Mouse (Mus musculus): ENCODE data around the gene Spg11.
"Not testable (repeated sequence)": the region's sequence is repeated elsewhere in the genome, so short reads cannot be mapped to it uniquely, and the experiment has no call there.

Gene Spg11

DNA sequence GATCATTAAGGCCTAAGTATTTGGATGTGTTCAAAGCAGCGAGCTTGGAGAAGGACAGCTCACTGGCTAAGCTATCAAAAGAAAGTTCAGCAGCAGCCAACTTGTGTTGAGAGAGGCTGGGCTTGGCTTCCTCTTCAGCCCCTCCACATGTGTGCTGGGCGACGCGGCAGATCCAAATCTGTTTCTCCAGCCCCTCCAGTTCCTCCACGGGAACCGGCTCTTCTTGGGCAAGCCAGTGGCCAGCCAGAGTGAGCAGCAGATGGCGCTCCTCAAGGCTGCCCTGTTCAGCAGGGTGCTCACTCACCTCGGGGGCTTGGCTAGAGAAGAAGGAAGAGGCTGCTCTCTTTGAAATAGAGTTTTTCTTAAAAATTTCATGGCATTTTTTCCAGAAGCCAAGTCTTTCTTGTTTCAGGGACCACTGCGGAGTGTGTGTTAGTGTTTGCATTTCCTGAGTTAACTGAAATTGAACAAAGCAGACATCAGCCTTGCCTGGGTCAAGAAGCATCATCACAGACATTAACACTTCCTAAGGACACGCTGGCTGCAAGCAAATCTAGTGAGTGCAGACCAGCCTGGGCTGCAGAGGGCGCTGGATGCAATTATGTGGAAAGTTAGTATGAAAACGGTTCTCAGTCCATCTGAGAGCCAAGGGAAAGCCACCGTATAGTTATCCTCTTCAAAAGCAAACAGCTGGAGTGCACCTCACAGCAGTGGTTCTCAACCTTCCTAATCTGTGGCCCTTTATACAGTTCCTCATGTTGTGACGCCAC lies 52.8 kb downstream of the Spg11 start:
- DNase-seq (ENCODE audit: low spot score in 2 of 2), result no peak

DNA sequence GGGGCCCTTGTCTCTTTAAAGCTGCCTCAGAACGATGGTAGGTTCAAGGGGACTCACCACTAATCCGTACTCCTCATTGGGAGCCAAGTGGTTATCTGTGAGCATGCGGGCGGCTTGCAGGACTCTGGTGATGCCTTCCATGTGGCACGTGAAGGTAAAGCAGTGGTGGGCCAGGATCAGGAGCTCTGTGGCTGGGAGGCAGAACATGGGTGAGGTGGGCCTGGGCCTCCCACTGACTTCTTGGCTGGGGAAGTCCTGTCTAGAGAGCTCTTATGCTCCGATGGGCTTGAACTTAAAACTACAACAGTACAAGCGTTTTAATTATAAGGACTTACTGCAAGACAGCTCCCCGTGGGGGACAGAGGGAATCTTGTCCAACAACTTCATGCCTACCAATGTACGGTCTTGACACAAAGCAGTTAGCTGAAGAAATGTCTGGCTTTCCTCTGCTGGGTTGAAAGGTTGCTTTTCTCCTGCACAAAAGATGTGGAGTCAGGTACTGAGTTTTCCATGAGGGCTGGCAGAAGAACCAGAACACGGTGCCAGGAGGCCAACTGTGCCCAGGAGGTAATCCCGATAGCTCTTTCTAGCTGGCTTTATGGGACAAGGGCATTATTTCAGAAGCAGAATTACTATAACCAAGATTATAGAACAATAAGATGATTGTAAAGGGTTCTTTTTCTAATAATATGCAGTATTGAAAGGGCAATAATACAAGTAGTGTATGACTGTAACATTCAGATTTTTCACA lies 58.6 kb downstream of the Spg11 start:
- no peak for DNase-seq (ENCODE audit: low spot score in 2 of 2)

DNA sequence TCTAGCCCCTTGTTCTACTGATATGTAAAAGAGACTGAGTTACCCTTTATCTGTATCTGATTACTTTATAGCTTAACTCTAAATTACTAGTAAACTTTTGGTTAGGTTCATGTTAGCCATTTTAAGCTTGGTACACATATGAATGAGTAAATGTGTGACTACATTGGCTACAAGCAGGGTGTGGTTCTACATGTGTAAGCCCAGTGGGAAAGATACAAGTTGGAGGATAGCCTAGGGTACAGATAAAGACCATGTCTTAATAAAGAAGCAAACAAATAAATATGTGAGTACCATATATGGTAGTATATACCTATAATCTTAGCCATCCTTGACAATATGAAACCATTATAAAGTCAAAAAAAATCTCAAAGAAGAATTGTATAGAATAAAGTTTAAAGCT lies 74.3 kb downstream of the Spg11 start:
- no peak for DNase-seq (ENCODE audit: low spot score in 2 of 2)

DNA sequence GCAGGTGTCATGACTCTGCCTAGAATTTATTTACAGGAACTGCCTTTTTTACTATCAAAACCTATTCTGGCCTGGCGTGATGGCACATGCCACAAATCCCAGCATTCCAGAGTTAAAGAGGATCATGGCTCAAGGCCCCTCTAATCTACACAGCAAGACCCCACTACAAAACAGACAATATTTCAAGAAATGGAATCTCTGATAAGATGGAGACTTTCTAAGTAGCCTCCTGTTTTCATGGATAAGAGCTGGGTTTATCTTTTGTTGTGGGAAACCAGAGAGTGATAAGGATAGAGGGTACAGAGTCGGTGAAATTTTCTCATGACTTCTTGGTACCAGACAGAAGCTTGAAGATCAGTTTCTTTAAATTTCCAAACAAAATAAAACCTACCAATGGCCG lies 82.1 kb downstream of the Spg11 start:
- DNase-seq (ENCODE audit: low spot score in 2 of 2), result no peak

DNA sequence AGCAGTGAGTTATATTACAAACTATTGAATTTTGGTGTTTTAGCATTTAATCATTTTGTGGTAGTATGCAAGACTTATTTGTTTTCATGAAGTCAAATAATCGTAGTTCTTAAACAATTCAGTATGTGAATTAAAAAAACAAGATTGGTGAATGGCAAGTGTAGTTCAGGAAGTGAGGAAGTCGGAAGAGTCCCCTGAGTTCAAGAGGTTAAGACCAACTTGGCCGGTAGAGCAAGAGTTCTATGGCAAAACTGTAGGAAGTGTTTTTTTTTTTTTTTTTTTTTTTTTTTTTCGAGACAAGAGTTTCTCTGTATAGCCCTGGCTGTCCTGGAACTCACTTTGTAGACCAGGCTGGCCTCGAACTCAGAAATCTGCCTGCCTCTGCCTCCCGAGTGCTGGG lies 86.2 kb downstream of the Spg11 start:
- DNase-seq (ENCODE audit: low spot score in 2 of 2), result no peak

DNA sequence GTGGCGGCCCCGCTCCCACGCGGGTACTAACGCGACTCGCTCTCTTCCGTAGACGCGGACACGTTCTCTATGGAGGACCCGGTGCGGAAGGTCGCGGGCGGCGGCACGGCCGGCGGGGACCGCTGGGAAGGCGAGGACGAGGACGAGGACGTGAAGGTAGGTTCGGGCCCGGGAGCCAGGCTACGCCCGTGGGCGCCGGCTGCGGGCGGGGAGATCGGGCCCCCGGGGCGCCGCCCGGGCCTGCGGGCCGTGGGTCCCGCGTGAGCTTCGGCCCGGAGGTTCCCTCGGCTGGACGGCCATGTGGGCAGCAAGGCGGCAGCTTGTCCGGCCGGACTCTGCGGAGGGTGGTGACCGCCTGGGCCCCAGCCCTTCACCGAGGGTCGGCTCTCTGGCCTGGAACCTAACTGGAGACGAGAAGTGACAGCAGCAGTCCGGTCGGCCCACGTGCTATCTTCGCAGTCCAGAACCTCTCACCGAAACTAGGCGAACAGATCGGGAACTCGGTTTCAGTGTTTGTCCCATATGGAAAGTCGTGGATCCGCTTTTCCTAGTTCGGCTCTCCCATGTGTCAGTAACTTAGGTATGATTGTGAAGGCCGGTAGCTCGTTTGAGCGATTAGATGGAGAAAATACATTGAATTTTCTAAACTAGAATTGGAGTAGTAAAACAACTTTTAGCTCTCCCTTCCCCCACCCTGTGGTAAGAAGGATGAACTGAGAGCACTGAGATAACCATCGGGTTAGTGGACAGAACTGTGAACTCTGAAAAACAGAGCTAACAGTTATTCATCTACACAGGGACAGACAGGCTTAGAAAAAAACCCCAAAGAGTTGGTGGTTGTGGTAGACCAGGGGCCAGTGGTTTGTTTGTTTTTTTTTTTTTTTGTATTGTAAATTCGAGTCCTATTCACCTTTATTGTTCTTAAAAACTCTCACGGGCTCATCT lies 89.2 kb downstream of the Spg11 start:
- DNase-seq (ENCODE audit: low spot score in 2 of 2), result peak; percentile 37 to 38

DNA sequence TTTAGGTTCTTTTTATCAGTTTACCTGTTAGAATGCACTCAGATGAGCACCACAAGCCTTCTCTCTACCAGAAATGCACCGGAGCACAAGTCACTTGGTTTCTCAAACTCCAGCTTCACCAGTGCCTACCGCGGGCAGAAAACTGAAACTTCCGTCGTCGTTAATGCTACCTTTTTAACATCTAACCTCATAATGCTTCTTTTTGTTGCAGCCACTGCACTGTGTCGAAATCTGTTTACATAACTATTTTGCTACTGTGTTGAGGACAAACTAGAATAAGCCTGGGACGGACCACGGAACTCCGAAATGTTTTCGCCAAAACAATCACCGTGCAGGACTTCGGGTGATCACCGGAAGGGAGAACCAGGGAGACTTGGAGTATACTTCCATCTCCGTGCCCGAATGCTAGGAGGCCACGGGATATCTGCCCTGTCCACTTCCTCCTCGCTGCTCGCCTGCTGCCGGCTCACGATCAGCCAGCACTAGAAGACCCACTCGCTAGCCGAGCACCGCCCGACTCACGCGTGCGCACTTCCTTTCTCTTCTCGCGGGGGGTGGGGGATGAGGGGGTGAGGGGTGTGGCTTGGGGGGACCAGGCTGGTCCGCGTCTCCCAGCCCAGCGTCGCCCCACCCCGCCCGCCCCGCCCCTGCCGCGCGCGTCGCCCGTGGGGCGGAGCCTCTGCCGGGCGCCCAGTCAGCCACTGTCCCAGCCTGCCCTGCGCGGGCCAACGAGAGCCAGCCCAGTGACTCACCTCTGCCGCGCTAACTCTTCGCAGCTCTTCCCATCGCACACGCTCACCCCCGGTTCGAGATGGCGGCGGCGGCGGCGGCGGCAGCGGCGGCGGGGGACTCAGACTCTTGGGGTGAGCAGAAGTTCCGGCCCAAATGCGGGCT lies 90.1 kb downstream of the Spg11 start, which contains the start of gene Eif3j1:
Eif3j1 (plus strand) TSS at position 685 of the 894 bp plus-strand sequence.
- DNase-seq (ENCODE audit: low spot score in 2 of 2), result peak; percentile 82 to 84

DNA sequence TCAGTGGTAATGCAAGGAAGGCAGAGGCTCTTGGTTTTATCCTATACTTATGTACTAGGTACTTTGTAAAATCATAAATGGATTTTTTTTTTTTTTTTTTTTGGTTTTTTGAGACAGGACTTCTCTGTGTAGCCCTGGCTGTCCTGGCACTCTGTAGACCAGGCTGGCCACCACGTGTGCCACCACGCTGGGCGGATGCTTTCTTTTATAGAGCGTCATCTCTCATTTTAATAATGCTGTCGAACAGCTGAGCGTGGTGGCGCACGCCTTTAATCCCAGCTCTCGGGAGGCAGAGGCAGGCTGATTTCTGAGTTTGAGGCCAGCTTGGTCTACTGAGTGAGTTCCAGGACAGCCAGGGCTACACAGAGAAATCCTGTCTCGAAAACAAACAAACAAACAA lies 91.1 kb downstream of the Spg11 start:
- DNase-seq (ENCODE audit: low spot score in 2 of 2), result not testable (repeated sequence)

DNA sequence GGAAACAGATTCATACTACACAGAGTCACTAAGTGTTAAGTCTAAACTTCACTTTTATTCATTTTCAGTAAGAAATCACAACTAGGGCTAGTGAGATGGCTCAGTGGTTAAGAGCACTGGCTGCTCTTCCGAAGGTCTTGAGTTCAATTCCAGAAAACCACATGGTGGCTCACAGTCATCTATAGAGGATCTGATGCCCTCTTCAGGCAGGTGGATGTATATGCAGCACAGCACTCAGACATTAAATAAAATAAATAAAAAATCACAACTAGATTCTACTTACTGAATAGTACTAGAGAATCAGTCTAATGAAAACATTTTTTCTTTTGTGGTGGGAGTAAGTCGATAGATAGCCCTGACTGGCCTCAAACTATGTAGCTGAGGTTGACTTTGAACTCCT lies 95.9 kb downstream of the Spg11 start:
- no peak for DNase-seq (ENCODE audit: low spot score in 2 of 2)

DNA sequence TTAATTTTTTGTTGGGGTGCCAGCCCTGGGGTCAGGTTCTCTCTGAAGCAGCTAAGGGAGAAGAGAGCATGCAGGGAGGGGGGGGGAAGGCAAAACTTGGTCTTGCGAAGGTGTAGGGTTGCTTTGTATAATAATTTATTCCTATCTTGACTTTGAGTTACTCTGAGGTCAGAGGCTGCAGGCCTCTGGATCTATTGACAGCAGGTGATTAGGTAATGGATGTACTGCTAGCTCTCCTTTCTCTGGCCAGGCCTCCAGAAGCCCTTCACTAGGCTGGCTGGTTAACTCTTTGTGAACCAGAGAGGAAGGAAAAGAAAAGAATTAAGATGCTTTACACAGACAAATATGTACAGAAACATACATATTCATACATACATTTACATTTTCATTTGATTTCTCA lies 99.5 kb downstream of the Spg11 start:
- no peak for DNase-seq (ENCODE audit: low spot score in 2 of 2)

DNA sequence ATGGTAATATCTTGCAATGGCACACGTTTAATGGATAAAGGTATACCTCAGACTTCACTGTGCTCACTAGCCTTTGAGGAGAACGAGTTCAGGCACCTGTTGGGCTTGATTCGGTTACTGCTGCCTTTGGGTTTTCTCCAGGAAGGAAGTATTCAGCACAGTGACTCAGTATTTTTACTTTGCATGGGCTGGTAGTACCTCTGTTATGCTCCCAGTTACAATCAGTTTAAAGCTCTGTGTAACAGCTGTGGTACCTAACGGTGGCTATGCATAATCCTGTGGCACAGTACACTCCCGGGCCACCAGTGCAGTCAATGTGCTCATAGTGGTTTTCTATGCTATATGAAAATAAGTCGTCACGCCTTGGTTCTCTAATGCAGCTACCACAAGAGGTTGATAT lies 106.7 kb downstream of the Spg11 start:
- peak in 1 of 2 experiments; percentile 8 for DNase-seq (ENCODE audit: low spot score in 2 of 2)

DNA sequence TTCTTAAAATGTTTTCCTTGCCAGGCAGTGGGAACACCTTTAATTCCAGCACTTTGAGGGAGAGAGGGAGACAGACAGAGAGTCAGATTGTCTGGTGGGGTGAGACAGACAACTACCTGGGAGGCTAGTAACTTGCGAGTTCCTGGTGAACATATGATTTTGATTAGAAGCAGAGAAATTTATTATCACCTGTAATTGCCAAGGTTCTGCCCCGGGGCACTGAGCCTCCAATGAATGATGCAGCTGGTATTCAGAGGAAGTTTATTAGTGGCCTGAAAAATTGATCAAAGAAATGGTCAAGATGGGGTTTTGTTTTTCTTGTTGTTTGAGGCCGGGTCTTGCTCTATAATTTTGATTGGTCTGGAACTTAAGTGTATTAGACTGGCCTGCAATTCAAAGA lies 109.4 kb downstream of the Spg11 start:
- no peak for DNase-seq (ENCODE audit: low spot score in 2 of 2)
